Comparison of ENCODE assay signal across 10 mouse cellular contexts in the genomic region with DNA sequence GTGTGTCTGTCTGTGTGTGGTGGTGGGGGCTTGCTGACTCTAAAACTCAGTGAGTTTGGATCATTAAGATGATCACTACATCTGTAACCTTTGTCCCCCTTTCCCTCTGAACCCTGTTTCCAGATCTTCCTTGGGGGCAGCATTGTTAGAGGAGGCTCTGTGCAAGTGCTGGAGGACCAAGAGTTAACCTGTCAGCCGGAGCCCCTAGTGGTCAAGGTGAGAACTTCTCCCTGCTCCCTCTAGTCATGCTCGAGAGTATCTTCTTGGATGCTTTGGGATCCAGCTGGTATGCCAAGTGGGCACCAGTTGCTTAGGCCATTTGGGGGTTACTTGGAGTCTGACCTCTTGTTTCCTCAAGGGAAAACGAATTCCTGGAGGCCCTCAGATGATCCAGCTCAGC. TPM values are rescaled to one million over a fixed set of nuclear protein-coding genes. Genes with fewer than 3 reads are reported as not detected.
A peak's percentile ranks its signal among the peaks of the same experiment; 100 is the strongest.
DNase-seq lines count a peak whose midpoint lies in the region; ATAC-seq and TF ChIP-seq lines count a peak whose summit lies in the region.
"Not testable (repeated sequence)": the region's sequence is repeated elsewhere in the genome, so short reads cannot be mapped to it uniquely, and the experiment has no call there.
"Had no signal": no experiment of that assay in that cellular context is flagged by ENCODE, and none has a peak within 500 bp of the region (broad histone marks: within the 10 kb centered on the region; RNA-seq: fewer than 3 reads in every experiment).

No protein-coding gene starts in this region.

- not testable (repeated sequence) for TF ChIP-seq POLR2A in MEL (IDR thresholded peaks at IDR 0.05; ENCODE audit: control insufficient read depth in 1 of 2, insufficient read depth in 1 of 2, low read depth in 1 of 2, low read length in 2 of 2, poor library complexity in 1 of 2); cerebellum, adult 2 months (IDR thresholded peaks at IDR 0.05; ENCODE audit: borderline replicate concordance, insufficient read depth, low read length)

- intact Hi-C loops in left cerebral cortex, postnatal 14 days (cut with DNase I) = not testable (repeated sequence)

- H3K4me2 ChIP-seq in lung, embryonic 15.5 days = not testable (repeated sequence)

- not testable (repeated sequence) for H3K36me3 ChIP-seq in MEL (ENCODE audit: control insufficient read depth in 1 of 2, insufficient read depth in 2 of 2, low read length in 2 of 2); lung, embryonic 15.5 days

- peak; percentile 35 to 88 (median 58); a peak in 5 of 6 replicates for TF ChIP-seq CTCF in MEL (IDR thresholded peaks at IDR 0.05 in 2 of 3, conservative IDR thresholded peaks at IDR 0.05 in 1 of 3; ENCODE audit: control insufficient read depth in 1 of 3, insufficient read depth in 1 of 3, low read depth in 2 of 3, low read length in 3 of 3, poor library complexity in 1 of 3, severe bottlenecking in 1 of 3)
- TF ChIP-seq CTCF in cerebellum, adult 2 months (IDR thresholded peaks at IDR 0.05; ENCODE audit: borderline replicate concordance, insufficient read depth, low read depth, low read length) = 0 out of 2 replicates have a peak, but pooled peaks have one; percentile 14

- not testable (repeated sequence) for H3K79me2 ChIP-seq in MEL (ENCODE audit: control insufficient read depth, insufficient read depth, low read length, poor library complexity)

- H3K9me3 ChIP-seq in MEL (replicated peaks; ENCODE audit: insufficient read depth, low read length); lung, embryonic 15.5 days: not testable (repeated sequence)

- WGBS in cerebellum, adult 2 months = 13% methylated on average over 3 of the region's 3 CpGs
- WGBS in lung, embryonic 15.5 days = 19% methylated on average over 3 of the region's 3 CpGs

- not testable (repeated sequence) for H3K27me3 ChIP-seq in MEL (ENCODE audit: control insufficient read depth in 1 of 2, insufficient read depth in 2 of 2, low read length in 2 of 2); cerebellum, adult 2 months (ENCODE audit: control insufficient read depth, insufficient read depth, low read length); lung, embryonic 15.5 days

- not testable (repeated sequence) for H3K27ac ChIP-seq in MEL (ENCODE audit: control insufficient read depth, low read depth, low read length); cerebellum, adult 2 months (ENCODE audit: insufficient read depth, low read length); lung, embryonic 15.5 days

- peak; percentile 51 for TF ChIP-seq RAD21 in MEL (IDR thresholded peaks at IDR 0.05; ENCODE audit: low read depth, low read length)

- H3K4me3 ChIP-seq in MEL (ENCODE audit: control insufficient read depth in 1 of 2, insufficient read depth in 1 of 2, low read depth in 2 of 2, low read length in 2 of 2); cerebellum, adult 2 months (replicated peaks; ENCODE audit: insufficient read depth, low read depth, low read length); lung, embryonic 15.5 days: not testable (repeated sequence)

- peak; percentile 32 for DNase-seq in MEL (ENCODE audit: low read depth, low spot score)
- DNase-seq in cerebellum, adult 2 months = not testable (repeated sequence)
- peak; percentile 36 for DNase-seq in heart, adult 11 months
- DNase-seq in kidney, adult 18-20 months = peak; percentile 51
- peak; percentile 28 to 46 for DNase-seq in left cerebral cortex, postnatal 14 days (ENCODE audit: low spot score in 2 of 2)
- peak; percentile 21 for DNase-seq in retina, postnatal 1 day
- DNase-seq in thymus, postnatal 25 days = peak; percentile 16

- TF ChIP-seq EP300 in MEL (IDR thresholded peaks at IDR 0.05; ENCODE audit: low read depth in 1 of 2, low read length in 2 of 2) = not testable (repeated sequence)

- peak; percentile 21; the same call in 1 of the 2 replicates for ATAC-seq in lung, embryonic 15.5 days (ENCODE audit: borderline replicate concordance, extremely low read depth, low FRiP score, low TSS enrichment)

- H3K4me1 ChIP-seq in MEL (ENCODE audit: control insufficient read depth in 1 of 2, insufficient read depth in 2 of 2, low read length in 2 of 2) = peaks cover 3 to 14% of the 10 kb centered on the region in 2 experiments
- H3K4me1 ChIP-seq in cerebellum, adult 2 months (ENCODE audit: control insufficient read depth, insufficient read depth, low read length); lung, embryonic 15.5 days: not testable (repeated sequence)

- not testable (repeated sequence) for H3K9ac ChIP-seq in MEL (ENCODE audit: control insufficient read depth, low read depth, low read length, poor library complexity, severe bottlenecking); lung, embryonic 15.5 days

TF ChIP-seq in MEL, 35 proteins besides CTCF, POLR2A, EP300 and RAD21:
- TF ChIP-seq ZC3H11A (IDR thresholded peaks at IDR 0.05; ENCODE audit: low read depth, low read length) (peak; percentile 40; the same call in 1 of the 2 replicates), SMC3 (IDR thresholded peaks at IDR 0.05; ENCODE audit: low read depth, low read length) (peak; percentile 53)

RNA-seq across cellular contexts. Expression of a gene that starts 10.0 kb away (rescaled TPM):
- 35.7 and 60.7 TPM in 2 replicates for total RNA-seq in MEL (2012; rRNA removed)
- polyA plus RNA-seq in MEL (2012; ENCODE audit: insufficient read depth in 1 of 2, insufficient read length in 2 of 2, low read depth in 1 of 2, low replicate concordance in 2 of 2, missing spikeins in 1 of 2) = 10 to 100 TPM in 1 of 2 experiments, not detected in 1; 67.0 TPM
- polyA plus RNA-seq in cerebellum, adult 2 months (2012; rRNA removed) = 0.44 TPM in 1 of 2 replicates, not detected in the other
- not detected for total RNA-seq in left cerebral cortex, postnatal 14 days (2021)
- 7.5 and 8.5 TPM in 2 replicates for polyA plus RNA-seq in lung, embryonic 15.5 days (2015; fragmentation: Nextera tagmentation; extraction: Ambion mirVana)
- polyA plus RNA-seq: activated CD4-positive, CD25-positive, alpha-beta regulatory T cell, adult 4 months; neural tube, embryonic 11.5 days had no signal

RNA-seq across cellular contexts. Expression of a gene that starts 44.7 kb away (rescaled TPM):
- 4.8 and 6.6 TPM in 2 replicates for total RNA-seq in MEL (2012; rRNA removed)
- 10 to 100 TPM in 1 of 2 experiments, not detected in 1; 13.5 TPM for polyA plus RNA-seq in MEL (2012; ENCODE audit: insufficient read depth in 1 of 2, insufficient read length in 2 of 2, low read depth in 1 of 2, low replicate concordance in 2 of 2, missing spikeins in 1 of 2)
- polyA plus RNA-seq in cerebellum, adult 2 months (2012; rRNA removed) = 7.0 and 7.4 TPM in 2 replicates
- 1 to 10 TPM; 1.4 to 2.0 TPM for total RNA-seq in left cerebral cortex, postnatal 14 days (2021)
- 10.4 and 11.6 TPM in 2 replicates for polyA plus RNA-seq in lung, embryonic 15.5 days (2015; fragmentation: Nextera tagmentation; extraction: Ambion mirVana)
